Mouse (Mus musculus) stomach, embryonic 15.5 days (tissue): ENCODE data around the gene Cacnb3. TPM values are rescaled to one million over a fixed set of nuclear protein-coding genes. Genes with fewer than 3 reads are reported as not detected.
A peak's percentile ranks its signal among the peaks of the same experiment; 100 is the strongest.

Experiments used
- ATAC-seq: fragments of 200-750 bp; cut with Nextera tagmentation; 2 replicates; pipeline ENCODE4 v1.8.0; 2017; ENCODE audit warnings: low read depth, moderate number of reproducible peaks, moderate TSS enrichment; ENCODE audit not compliant: insufficient read depth, low FRiP score
- H3K27ac ChIP-seq: fragments of 300-500 bp; sonication (generic); 2 replicates; pipeline ENCODE4 v1.5.1; 2015; ENCODE audit warnings: mild to moderate bottlenecking, inconsistent platforms
- H3K27me3 ChIP-seq: fragments of 300-500 bp; sonication (generic); replicated peaks from 2 replicates; pipeline ENCODE4 v1.6.1; 2015; ENCODE audit warnings: inconsistent platforms
- H3K36me3 ChIP-seq: fragments of 300-500 bp; sonication (generic); 2 replicates; pipeline ENCODE4 v1.6.1; 2015; ENCODE audit warnings: inconsistent platforms
- H3K4me1 ChIP-seq: fragments of 300-500 bp; sonication (generic); 2 replicates; pipeline ENCODE4 v1.6.1; 2015; ENCODE audit warnings: inconsistent platforms
- H3K4me2 ChIP-seq: fragments of 300-500 bp; sonication (generic); 2 replicates; pipeline ENCODE4 v1.6.1; 2015; ENCODE audit warnings: mild to moderate bottlenecking, inconsistent platforms
- H3K4me3 ChIP-seq: fragments of 300-500 bp; sonication (generic); replicated peaks from 2 replicates; pipeline ENCODE4 v1.5.1; 2015; ENCODE audit warnings: inconsistent platforms
- H3K9ac ChIP-seq: fragments of 300-500 bp; sonication (generic); 2 replicates; pipeline ENCODE4 v1.6.1; 2015; ENCODE audit warnings: inconsistent platforms
- H3K9me3 ChIP-seq: fragments of 300-500 bp; sonication (generic); 2 replicates; pipeline ENCODE4 v1.6.1; 2016; ENCODE audit warnings: inconsistent platforms
- WGBS: fragments of 180-500 bp; shearing (Covaris S2); methylation state at CpG from one replicate; pipeline ENCODE4 v1.1.7; 2015; 5-methylcytosine and 5-hydroxymethylcytosine counted together
- polyA plus RNA-seq: library from polyadenylated mRNA; unstranded; fragments of >200 nt; fragmentation: Nextera tagmentation; extraction: Ambion mirVana; gene quantifications from 2 replicates; pipeline ENCODE4 v1.2.1, GENCODE M21; 2015

Cacnb3 gene
- polyA plus RNA-seq, 1 experiment from 2014 or later = 29.0 TPM

DNA sequence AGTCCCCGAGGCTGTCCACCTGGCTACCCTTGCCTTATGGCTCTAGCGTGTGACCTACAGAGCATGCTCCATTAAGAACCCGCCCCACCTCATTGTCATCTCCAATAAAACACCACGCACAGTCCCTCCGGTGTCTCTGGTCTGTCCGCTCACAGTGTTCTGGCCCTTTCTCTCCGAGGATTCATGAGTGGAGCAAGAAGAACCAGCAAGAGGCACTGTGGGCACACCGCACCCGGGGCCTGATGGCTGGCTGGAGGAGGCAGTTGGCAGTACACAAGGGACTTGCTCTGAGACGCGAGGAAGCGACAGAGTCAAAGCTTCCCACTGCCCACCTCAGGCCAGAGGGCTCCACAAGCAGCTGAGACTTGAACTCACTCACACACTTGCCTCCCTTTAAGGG is 13.8 kb downstream of the Cacnb3 start:
- no peak for ATAC-seq
- H3K36me3 ChIP-seq = peaks cover 71% of the 10 kb centered on the region
- H3K4me1 ChIP-seq = no peaks in the 10 kb centered on the region
- H3K27ac ChIP-seq = no peak overlapping the region
- H3K4me3 ChIP-seq = no peak overlapping the region
- H3K4me2 ChIP-seq = no peak overlapping the region
- no peaks in the 10 kb centered on the region for H3K27me3 ChIP-seq
- H3K9me3 ChIP-seq = no peaks in the 10 kb centered on the region
- H3K9ac ChIP-seq = no peak overlapping the region
- WGBS = 85% methylated on average over 12 of the region's 12 CpGs

DNA sequence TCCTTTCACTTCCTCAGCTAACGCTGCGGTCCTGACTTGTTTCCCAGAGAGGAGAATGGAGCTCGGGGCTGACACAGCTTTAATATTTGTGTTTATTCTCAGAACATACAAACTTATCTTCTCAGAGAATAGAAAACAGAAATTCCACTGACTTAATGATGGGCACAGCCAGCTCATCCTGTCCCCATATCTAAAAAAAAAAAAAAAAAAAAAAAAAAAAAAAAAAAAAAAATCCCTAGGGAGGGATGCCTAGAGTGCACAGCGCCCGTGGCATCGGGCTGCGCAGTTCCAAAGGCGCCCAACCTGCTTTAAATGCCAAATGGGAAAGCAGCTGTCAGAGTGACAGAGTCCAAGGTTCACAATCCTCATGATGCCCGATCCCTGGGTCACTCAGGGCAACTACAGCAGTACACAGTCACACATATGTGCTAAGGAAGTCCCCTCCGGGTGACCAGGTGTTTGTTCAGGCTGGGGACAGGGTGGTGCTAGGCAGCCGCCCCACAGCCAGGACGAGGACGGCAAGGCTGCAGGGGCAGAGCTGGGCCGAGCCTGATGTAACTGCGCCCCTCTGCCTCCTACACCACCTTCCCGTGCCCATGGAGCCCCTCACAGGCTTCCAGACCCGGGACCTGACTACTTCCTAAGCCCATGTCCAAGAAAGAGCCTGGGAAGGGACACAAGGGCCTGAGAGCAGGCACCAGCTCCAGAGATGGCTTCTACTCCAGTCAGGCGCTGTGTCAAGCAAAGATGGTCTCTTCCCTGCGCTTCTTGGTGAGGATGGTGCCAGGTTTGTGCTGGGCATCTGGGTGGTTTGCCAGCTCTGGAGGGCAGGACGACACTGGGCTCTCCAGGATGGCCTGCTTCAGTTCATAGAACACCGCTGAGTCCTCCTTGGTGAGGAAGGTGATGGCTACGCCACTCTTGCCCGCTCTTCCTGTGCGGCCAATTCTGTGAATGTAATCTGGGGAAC is 14.7 kb downstream of the Cacnb3 start:
- no peak overlapping the region for H3K4me2 ChIP-seq
- H3K27ac ChIP-seq = no peak overlapping the region
- H3K36me3 ChIP-seq = peaks cover 76% of the 10 kb centered on the region
- H3K9me3 ChIP-seq = no peaks in the 10 kb centered on the region
- no peak; the same call in 1 of the 2 replicates for ATAC-seq
- H3K27me3 ChIP-seq = no peaks in the 10 kb centered on the region
- H3K4me3 ChIP-seq = no peak overlapping the region
- H3K9ac ChIP-seq = no peak overlapping the region
- no peaks in the 10 kb centered on the region for H3K4me1 ChIP-seq
- 85% methylated on average over 24 of the region's 24 CpGs for WGBS

GRCm38 (mm10) chr15:98646737-98647136 is 16.1 kb downstream of the Cacnb3 start:
- 78% methylated on average over 8 of the region's 8 CpGs for WGBS
- Histone ChIP-seq H3K9ac (no peak overlapping the region), H3K27me3 (no peaks in the 10 kb centered on the region), H3K4me2 (no peak overlapping the region), H3K4me3 (no peak overlapping the region), H3K27ac (no peak overlapping the region), H3K36me3 (peaks cover 85% of the 10 kb centered on the region), H3K9me3 (no peaks in the 10 kb centered on the region), H3K4me1 (no peaks in the 10 kb centered on the region)
- ATAC-seq = no peak

- Histone ChIP-seq H3K4me3 (no peak overlapping the region), H3K4me2 (no peak overlapping the region), H3K27ac (no peak overlapping the region), H3K27me3 (no peaks in the 10 kb centered on the region), H3K9me3 (no peaks in the 10 kb centered on the region), H3K9ac (no peak overlapping the region), H3K36me3 (peaks cover 86% of the 10 kb centered on the region), H3K4me1 (no peaks in the 10 kb centered on the region)
- no peak for ATAC-seq
- WGBS = 86% methylated on average over 10 of the region's 10 CpGs
These were observed 16.7 kb downstream of the Cacnb3 start for GRCm38 (mm10) chr15:98647308-98647707.

DNA sequence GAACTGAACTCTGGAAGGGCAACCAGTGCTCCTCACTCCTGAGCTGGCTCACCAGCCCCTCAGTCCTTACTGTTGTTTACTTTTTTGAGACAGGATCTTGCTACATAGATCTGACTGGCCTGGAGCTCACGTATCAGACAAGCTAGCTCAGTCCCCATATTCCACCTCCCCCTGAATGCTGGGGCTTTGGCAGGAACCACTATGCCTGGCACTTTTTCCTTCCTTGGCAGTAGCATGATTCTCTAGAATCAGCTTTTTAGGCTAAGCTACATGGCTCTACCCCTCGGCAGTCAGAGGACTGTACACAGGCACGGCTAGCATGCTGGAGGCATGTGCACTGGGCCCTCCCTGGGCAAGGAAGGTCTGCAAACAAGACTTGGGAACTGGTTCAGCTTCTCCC is 17.4 kb downstream of the Cacnb3 start:
- WGBS = 92% methylated on average over 3 of the region's 3 CpGs
- H3K4me1 ChIP-seq = no peaks in the 10 kb centered on the region
- H3K27ac ChIP-seq = no peak overlapping the region
- H3K4me3 ChIP-seq = no peak overlapping the region
- H3K9me3 ChIP-seq = no peaks in the 10 kb centered on the region
- no peaks in the 10 kb centered on the region for H3K27me3 ChIP-seq
- no peak overlapping the region; the same call in 1 of the 2 replicates for H3K9ac ChIP-seq
- H3K36me3 ChIP-seq = peaks cover 88% of the 10 kb centered on the region
- ATAC-seq = no peak
- no peak overlapping the region for H3K4me2 ChIP-seq

- WGBS = 94% methylated on average over 15 of the region's 15 CpGs
- H3K9ac ChIP-seq = no peak overlapping the region
- H3K4me1 ChIP-seq = no peaks in the 10 kb centered on the region
- H3K36me3 ChIP-seq = peaks cover 85% of the 10 kb centered on the region
- H3K9me3 ChIP-seq = no peaks in the 10 kb centered on the region
- no peak overlapping the region for H3K4me2 ChIP-seq
- no peak for ATAC-seq
- H3K27me3 ChIP-seq = no peaks in the 10 kb centered on the region
- H3K27ac ChIP-seq = no peak overlapping the region
- no peak overlapping the region for H3K4me3 ChIP-seq
These were observed 20.8 kb downstream of the Cacnb3 start for GRCm38 (mm10) chr15:98651431-98651830.

GRCm38 (mm10) chr15:98652174-98652573 is 21.5 kb downstream of the Cacnb3 start:
- 95% methylated on average over 8 of the region's 8 CpGs for WGBS
- H3K27ac ChIP-seq = no peak overlapping the region
- no peak for ATAC-seq

GRCm38 (mm10) chr15:98656982-98657751 is 26.5 kb downstream of the Cacnb3 start:
- H3K27me3 ChIP-seq = no peaks in the 10 kb centered on the region
- H3K4me3 ChIP-seq = no peak overlapping the region
- H3K27ac ChIP-seq = no peak overlapping the region
- H3K36me3 ChIP-seq = peaks cover 62% of the 10 kb centered on the region
- ATAC-seq = no peak
- H3K9ac ChIP-seq = no peak overlapping the region
- H3K4me2 ChIP-seq = no peak overlapping the region
- no peaks in the 10 kb centered on the region for H3K9me3 ChIP-seq
- 84% methylated on average over 15 of the region's 15 CpGs for WGBS
- H3K4me1 ChIP-seq = 0 out of 2 replicates have a peak, but pooled peaks cover 4% of the 10 kb centered on the region

More at GRCm38 (mm10) chr15:98652174-98652573, 21.5 kb downstream of the Cacnb3 start:
- H3K27me3 ChIP-seq = no peaks in the 10 kb centered on the region
- H3K9me3 ChIP-seq = no peaks in the 10 kb centered on the region
- no peak overlapping the region for H3K4me2 ChIP-seq
- H3K9ac ChIP-seq = no peak overlapping the region
- H3K4me1 ChIP-seq = no peaks in the 10 kb centered on the region
- peaks cover 85% of the 10 kb centered on the region for H3K36me3 ChIP-seq
- no peak overlapping the region for H3K4me3 ChIP-seq

- under 1% methylated on average over 14 of the region's 14 CpGs for WGBS
- ATAC-seq = no peak; the same call in 1 of the 2 replicates
- no peaks in the 10 kb centered on the region for H3K9me3 ChIP-seq
- peak overlapping the region; percentile 70 for H3K4me3 ChIP-seq
- peak overlapping the region; percentile 76 for H3K9ac ChIP-seq
- 0 out of 2 replicates have a peak, but pooled peaks cover 4% of the 10 kb centered on the region for H3K4me1 ChIP-seq
- no peaks in the 10 kb centered on the region for H3K27me3 ChIP-seq
- H3K36me3 ChIP-seq = peaks cover 23% of the 10 kb centered on the region
- H3K4me2 ChIP-seq = peak overlapping the region; percentile 56
- peak overlapping the region; percentile 81 for H3K27ac ChIP-seq
These were observed 31.5 kb downstream of the Cacnb3 start for GRCm38 (mm10) chr15:98662198-98662566.

DNA sequence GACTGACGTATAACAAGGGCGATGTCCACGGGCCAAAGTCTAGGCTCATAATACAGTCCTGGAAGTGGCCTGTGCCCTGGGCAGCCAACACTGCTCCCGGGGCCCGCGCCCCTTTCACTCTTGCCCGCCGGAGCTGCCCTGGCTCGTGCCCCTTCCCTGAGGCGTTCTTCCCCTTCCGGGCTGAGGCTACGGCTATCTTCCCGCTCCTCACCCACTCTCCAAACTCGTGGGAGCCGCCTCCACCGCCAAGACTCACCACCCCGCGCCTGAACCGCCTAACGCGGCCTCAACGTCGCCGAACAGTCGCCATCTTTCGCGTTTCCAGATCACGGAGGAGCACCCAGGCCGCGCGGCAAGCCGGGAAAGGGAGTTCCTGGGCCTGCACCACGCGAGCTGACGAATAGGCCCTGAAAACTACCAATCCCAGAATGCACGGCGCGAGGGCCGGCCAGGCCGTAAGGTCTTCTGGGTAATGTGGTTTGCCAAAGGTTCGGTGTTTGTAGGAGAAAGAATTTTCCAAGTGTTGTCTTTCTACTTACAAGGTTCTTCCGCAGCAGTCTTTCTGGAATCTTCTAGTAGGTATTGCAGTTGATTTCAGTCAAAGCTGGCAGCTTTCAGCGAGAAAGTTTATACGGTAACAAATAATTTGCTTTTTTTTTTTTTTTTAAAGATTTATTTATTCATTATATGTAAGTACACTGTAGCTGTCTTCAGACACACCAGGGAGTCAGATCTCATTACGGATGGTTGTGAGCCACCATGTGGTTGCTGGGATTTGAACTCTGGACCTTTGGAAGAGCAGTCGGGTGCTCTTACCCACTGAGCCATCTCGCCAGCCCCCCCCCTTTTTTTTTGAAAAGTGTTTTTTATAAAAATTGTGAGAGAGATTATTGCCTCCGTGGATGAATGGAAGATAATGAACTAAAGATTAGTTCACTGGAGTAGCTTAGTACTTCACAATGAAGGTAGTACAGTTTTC is 32.2 kb downstream of the Cacnb3 start, which contains the start of gene Ddx23:
Gene Ddx23, minus strand, starts transcription at position 328 of the 979 bp plus-strand sequence.
- 0 out of 2 replicates have a peak, but pooled peaks cover 4% of the 10 kb centered on the region for H3K4me1 ChIP-seq
- H3K9ac ChIP-seq = peak within 1 kb of the TSS; percentile 76
- peaks cover 16% of the 10 kb centered on the region for H3K36me3 ChIP-seq
- peak within 1 kb of the TSS; percentile 81 for H3K27ac ChIP-seq
- H3K27me3 ChIP-seq = no peaks in the 10 kb centered on the region
- 5% methylated on average over 48 of the region's 48 CpGs for WGBS
- no peaks in the 10 kb centered on the region for H3K9me3 ChIP-seq
- peak; percentile 96 for ATAC-seq
- H3K4me3 ChIP-seq = peak within 1 kb of the TSS; percentile 70
- H3K4me2 ChIP-seq = peak within 1 kb of the TSS; percentile 56
